Mouse (Mus musculus) ES-Bruce4 (cell line): ENCODE results near the gene Dscaml1. TPM values are rescaled to one million over a fixed set of nuclear protein-coding genes. Genes with fewer than 3 reads are reported as not detected.

Experiments
- H3K27ac ChIP-seq: 2 replicates; pipeline ENCODE4 v1.5.1; 2012; ENCODE audit warnings: low read length, inconsistent platforms; ENCODE audit not compliant: insufficient read depth
- H3K27me3 ChIP-seq: 2 replicates; pipeline ENCODE4 v1.6.1; 2012; ENCODE audit warnings: mild to moderate bottlenecking, low read length, inconsistent platforms; ENCODE audit not compliant: control insufficient read depth, poor library complexity, insufficient read depth, severe bottlenecking
- H3K36me3 ChIP-seq: 2 replicates; pipeline ENCODE4 v1.6.1; 2012; ENCODE audit warnings: inconsistent platforms, mild to moderate bottlenecking, low read length, moderate library complexity; ENCODE audit not compliant: control insufficient read depth, poor library complexity, insufficient read depth, severe bottlenecking
- H3K4me1 ChIP-seq: one replicate; pipeline ENCODE4 v1.8.1; 2011; ENCODE audit warnings: low read length; ENCODE audit not compliant: control insufficient read depth, insufficient read depth
- H3K4me3 ChIP-seq: 2 replicates; pipeline ENCODE4 v1.5.1; 2011; ENCODE audit warnings: low read depth, mild to moderate bottlenecking, low read length
- H3K9ac ChIP-seq: 2 replicates; pipeline ENCODE4 v1.6.1; 2012; ENCODE audit warnings: low read depth, mild to moderate bottlenecking, inconsistent platforms; ENCODE audit not compliant: poor library complexity, severe bottlenecking
- H3K9me3 ChIP-seq: replicated peaks from 2 replicates; pipeline ENCODE4 v1.6.1; 2012; ENCODE audit warnings: mild to moderate bottlenecking, low read length, inconsistent platforms; ENCODE audit not compliant: control insufficient read depth, poor library complexity, insufficient read depth, severe bottlenecking
- CTCF ChIP-seq: IDR thresholded peaks from one replicate; pipeline ENCODE4 v1.8.1; 2011; ENCODE audit warnings: low read depth, low read length
- EP300 ChIP-seq: IDR thresholded peaks from 2 replicates; pipeline ENCODE4 v1.6.1; 2011; ENCODE audit warnings: low read depth, low read length; ENCODE audit not compliant: insufficient read depth
- POLR2A ChIP-seq: IDR thresholded peaks from one replicate; pipeline ENCODE4 v1.8.1; 2011; ENCODE audit warnings: low read length; ENCODE audit not compliant: insufficient read depth
- polyA plus RNA-seq: library from polyadenylated mRNA; stranded (reverse); fragments of >200 nt; gene quantifications from 2 replicates; pipeline ENCODE4 v1.2.4, GENCODE M21; 2011; ENCODE audit warnings: low read depth; ENCODE audit not compliant: missing spikeins, insufficient read depth, insufficient read length

Gene Dscaml1
- polyA plus RNA-seq, 1 experiment, result 4.0 TPM

DNA sequence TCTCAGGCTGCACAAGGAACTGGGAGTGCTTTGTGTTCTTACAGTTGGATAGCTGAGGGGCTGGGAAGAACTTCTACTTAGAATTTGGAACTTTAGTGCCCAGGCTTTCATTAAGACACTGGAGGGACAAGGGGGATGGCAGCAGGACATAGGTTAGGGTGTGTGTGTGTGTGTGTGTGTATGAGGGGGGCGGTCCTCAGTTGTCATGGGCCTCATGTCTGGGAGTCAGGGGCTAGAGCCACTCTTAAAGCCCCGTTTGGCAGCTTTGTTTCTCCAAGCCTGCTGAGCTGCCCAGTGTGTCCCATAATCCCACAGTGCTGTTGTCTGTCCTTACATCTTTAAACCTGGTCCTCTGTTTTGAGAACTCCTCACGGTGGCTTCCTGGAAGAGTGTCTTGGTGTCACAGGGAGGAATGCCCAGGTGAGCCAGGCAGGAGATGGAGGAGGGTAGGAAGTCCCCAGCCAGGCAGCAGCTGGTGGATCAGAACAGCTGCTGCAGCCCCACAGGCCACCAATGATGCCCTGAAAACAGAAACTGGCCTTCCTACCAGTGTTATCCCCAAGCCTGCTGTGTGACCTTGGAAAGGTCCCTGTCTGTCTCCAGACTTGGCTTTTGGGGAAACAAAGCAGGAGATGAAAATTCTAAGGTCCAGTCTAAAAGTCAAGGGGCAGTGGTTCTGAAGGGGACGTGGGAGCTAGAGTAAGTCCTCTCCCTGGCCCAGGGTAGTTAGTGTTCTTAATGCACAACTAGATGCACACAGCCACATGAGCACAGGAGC is 13.5 kb upstream of the Dscaml1 start:
- no peaks in the 10 kb centered on the region for H3K9me3 ChIP-seq
- no peak overlapping the region for H3K4me3 ChIP-seq
- no peaks in the 10 kb centered on the region for H3K36me3 ChIP-seq
- H3K27me3 ChIP-seq, result no peaks in the 10 kb centered on the region
- TF ChIP-seq EP300 (no peak), POLR2A (no peak), CTCF (no peak)
- no peak overlapping the region for H3K9ac ChIP-seq
- no peak overlapping the region for H3K27ac ChIP-seq
- H3K4me1 ChIP-seq, result no peaks in the 10 kb centered on the region

DNA sequence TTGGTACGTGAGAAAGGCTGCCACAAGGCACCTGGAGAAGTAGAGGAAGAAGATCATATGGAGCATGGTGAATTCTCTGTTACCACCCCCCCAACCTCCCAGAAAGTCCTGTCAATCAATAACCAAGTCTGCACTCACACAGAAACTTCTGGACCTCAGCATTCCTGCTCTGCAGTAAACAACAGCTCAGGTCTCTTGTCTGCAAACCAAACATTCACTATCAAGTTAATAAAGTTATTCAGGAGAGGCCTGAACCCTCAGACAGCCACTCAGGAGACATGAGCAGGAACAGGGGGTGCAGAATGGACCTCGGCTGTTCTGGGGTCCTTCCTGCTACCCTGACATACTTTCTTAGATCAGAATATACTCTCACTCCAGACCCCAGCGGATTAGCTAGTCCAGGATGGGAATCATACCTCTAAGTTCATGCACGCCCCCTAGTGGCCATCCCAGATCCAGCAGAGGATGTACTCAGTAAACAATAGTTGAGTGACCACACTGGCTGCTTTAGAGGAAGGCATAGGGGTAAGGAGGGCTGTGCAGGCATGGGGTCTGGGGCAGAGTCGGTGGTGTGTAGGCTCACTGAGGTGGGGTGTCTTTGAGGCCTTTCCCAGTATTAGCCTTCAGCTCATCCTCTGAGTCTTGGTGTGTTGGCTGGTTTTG is 12.8 kb upstream of the Dscaml1 start:
- no peak for TF ChIP-seq EP300
- TF ChIP-seq POLR2A, result no peak
- peak; percentile 56 for TF ChIP-seq CTCF
- no peaks in the 10 kb centered on the region for H3K36me3 ChIP-seq
- no peak overlapping the region for H3K9ac ChIP-seq
- H3K4me1 ChIP-seq, result no peaks in the 10 kb centered on the region
- H3K9me3 ChIP-seq, result no peaks in the 10 kb centered on the region
- no peak overlapping the region for H3K4me3 ChIP-seq
- no peaks in the 10 kb centered on the region for H3K27me3 ChIP-seq
- no peak overlapping the region for H3K27ac ChIP-seq

DNA sequence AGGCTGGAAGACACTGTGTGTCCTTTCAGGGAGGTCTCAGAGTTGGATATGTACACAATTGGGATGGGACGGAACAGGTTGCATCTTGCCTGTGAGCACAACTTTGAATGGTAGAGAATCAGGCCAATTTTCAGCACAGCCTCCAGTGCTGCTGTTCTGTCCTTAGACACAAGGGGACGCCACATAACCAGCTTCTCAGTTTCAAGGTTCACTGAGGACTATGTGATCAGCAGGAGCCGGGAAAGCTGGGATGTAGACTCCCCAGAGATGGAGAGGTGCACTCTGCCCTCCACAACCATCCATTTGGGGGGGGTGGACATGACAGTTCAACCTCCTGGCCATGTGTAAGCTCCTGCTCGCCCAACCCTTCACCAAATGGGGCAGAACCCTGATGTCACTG is 10.5 kb upstream of the Dscaml1 start:
- H3K36me3 ChIP-seq, result no peaks in the 10 kb centered on the region
- no peak for TF ChIP-seq EP300
- TF ChIP-seq CTCF, result peak; percentile 70

DNA sequence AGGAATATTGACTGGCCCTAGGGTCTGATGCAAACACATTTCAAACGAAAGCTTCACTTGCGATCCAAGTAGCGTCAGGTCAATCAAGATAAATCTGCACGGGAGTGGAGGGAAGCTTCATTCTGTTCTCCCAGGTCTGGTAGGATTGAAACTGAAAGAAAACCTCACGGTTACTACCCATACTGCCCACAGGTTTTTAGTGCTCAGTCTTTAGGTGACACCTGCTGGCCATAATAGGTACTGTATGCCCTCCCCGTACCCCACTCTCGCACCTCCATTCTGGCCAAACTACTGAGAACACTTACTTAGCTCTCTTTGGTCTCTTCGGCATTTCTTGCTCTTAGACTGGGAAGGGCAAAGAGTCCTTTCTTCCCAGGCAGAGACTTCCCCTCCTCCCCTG is 9.2 kb upstream of the Dscaml1 start:
- Histone ChIP-seq H3K36me3 (no peaks in the 10 kb centered on the region), H3K4me3 (no peak overlapping the region), H3K9ac (no peak overlapping the region), H3K27me3 (no peaks in the 10 kb centered on the region), H3K4me1 (no peaks in the 10 kb centered on the region), H3K27ac (no peak overlapping the region), H3K9me3 (no peaks in the 10 kb centered on the region)
- TF ChIP-seq CTCF, result peak; percentile 56
- no peak for TF ChIP-seq POLR2A

More for the DNA sequence above, 10.5 kb upstream of the Dscaml1 start:
- Histone ChIP-seq H3K27ac (no peak overlapping the region), H3K4me1 (no peaks in the 10 kb centered on the region), H3K4me3 (no peak overlapping the region), H3K9me3 (no peaks in the 10 kb centered on the region), H3K9ac (no peak overlapping the region), H3K27me3 (no peaks in the 10 kb centered on the region)

DNA sequence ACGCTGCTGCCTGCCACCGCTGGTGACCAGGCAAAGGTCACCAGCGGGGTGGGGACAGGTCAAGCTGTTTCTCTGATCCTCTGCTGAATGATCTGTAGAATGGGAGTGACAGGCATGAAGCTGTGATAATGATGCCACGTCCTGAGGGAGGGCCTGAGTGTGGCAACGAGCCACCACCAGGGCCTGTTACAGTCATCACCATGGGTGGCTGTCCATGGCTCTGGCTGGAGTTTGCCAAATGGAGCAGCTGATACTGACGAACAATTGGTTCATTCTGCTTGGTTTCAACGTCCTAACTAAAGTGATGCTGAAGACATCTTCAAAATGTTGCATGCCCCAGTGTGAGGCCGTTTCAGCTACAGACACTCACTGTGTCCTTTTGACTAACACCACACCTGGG is 8.2 kb upstream of the Dscaml1 start:
- Histone ChIP-seq H3K36me3 (no peaks in the 10 kb centered on the region), H3K4me3 (no peak overlapping the region), H3K27ac (no peak overlapping the region), H3K9ac (no peak overlapping the region), H3K9me3 (no peaks in the 10 kb centered on the region), H3K4me1 (no peaks in the 10 kb centered on the region), H3K27me3 (no peaks in the 10 kb centered on the region)
- TF ChIP-seq CTCF (no peak), POLR2A (no peak), EP300 (no peak)

DNA sequence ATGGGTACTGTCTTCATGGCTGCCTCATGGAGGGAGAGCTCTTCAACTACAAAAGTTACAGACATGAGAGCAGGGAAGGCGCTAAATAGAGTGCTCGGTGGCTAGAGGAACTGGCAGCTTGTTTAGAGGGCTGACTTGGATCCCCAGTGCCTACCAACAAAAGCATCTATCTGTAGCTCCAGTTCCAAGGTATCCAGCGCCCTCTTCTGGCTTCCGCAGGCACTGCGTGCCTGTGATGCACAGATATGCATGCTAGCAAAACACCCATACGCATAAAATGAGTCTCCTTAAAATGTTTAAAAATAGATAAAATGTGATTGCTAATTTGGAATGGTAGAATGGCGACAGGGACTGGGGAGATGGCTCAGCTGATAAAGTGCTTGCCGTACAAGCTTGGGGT is 5.2 kb upstream of the Dscaml1 start:
- Histone ChIP-seq H3K9me3 (no peaks in the 10 kb centered on the region), H3K36me3 (no peaks in the 10 kb centered on the region), H3K4me1 (no peaks in the 10 kb centered on the region), H3K27ac (no peak overlapping the region), H3K4me3 (no peak overlapping the region), H3K27me3 (no peaks in the 10 kb centered on the region), H3K9ac (no peak overlapping the region)
- TF ChIP-seq CTCF (peak; percentile 87), EP300 (no peak)
